Comparison of ENCODE assay signal across 23 mouse cellular contexts in the genomic region with DNA sequence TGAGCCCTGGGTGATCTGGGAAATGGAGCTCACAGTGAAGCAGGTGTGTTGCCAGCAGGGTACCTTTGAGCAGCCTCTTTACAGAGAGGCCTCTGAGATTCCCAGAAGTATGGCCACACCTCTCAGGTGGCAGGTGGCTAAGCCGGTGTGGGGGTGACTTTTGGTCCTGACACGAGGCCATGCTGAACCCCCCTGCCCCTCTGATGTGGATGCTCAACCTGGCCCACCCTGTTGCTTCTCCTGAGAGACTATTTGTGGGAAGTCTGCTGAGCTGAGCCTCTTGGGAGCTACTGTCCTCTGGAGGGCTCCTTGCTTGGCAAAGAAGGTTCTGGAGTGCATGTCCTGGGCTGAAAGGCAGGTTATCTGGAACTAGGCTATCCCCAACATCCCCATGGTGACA. TPM values are rescaled to one million over a fixed set of nuclear protein-coding genes. Genes with fewer than 3 reads are reported as not detected.
A peak's percentile ranks its signal among the peaks of the same experiment; 100 is the strongest.
DNase-seq lines count a peak whose midpoint lies in the region; ATAC-seq lines count a peak whose summit lies in the region.
"Had no signal": no experiment of that assay in that cellular context is flagged by ENCODE, and none has a peak within 500 bp of the region (broad histone marks: within the 10 kb centered on the region; RNA-seq: fewer than 3 reads in every experiment).

No protein-coding gene starts in this region.

- no peak overlapping the region for H3K27ac ChIP-seq in heart, embryonic 10.5 days
- H3K27ac ChIP-seq in heart, embryonic 11.5 days (ENCODE audit: low read depth, low read length): no peak overlapping the region
- H3K27ac ChIP-seq in limb, embryonic 11.5 days (replicated peaks; ENCODE audit: low read depth, low read length): no peak overlapping the region
- H3K27ac ChIP-seq in limb, embryonic 10.5 days: no peak overlapping the region
- H3K27ac ChIP-seq: embryonic facial prominence, embryonic 12.5 days; embryonic facial prominence, embryonic 15.5 days; forebrain, embryonic 12.5 days; forebrain, embryonic 15.5 days; heart, embryonic 13.5 days; hindbrain, embryonic 12.5 days; hindbrain, embryonic 15.5 days had no signal

- H3K9me3 ChIP-seq in heart, embryonic 10.5 days: no peaks in the 10 kb centered on the region
- H3K9me3 ChIP-seq in heart, embryonic 11.5 days (replicated peaks; ENCODE audit: control insufficient read depth, low read length): no peaks in the 10 kb centered on the region
- H3K9me3 ChIP-seq in limb, embryonic 11.5 days (ENCODE audit: control insufficient read depth, low read length): no peaks in the 10 kb centered on the region
- no peaks in the 10 kb centered on the region for H3K9me3 ChIP-seq in limb, embryonic 10.5 days (replicated peaks)
- H3K9me3 ChIP-seq: embryonic facial prominence, embryonic 12.5 days; embryonic facial prominence, embryonic 15.5 days; forebrain, embryonic 12.5 days; forebrain, embryonic 15.5 days; heart, embryonic 13.5 days; hindbrain, embryonic 12.5 days; hindbrain, embryonic 15.5 days had no signal

- ATAC-seq in heart, embryonic 11.5 days (replicated peaks; ENCODE audit: insufficient number of reproducible peaks, low FRiP score, low TSS enrichment): no peak
- no peak for ATAC-seq in limb, embryonic 11.5 days (ENCODE audit: insufficient number of reproducible peaks, low FRiP score, low TSS enrichment, low read depth)
- ATAC-seq: CD4-positive, CD25-positive, alpha-beta regulatory T cell, adult 4 months; forebrain, embryonic 15.5 days had no signal

- H3K27me3 ChIP-seq in heart, embryonic 10.5 days (ENCODE audit: insufficient read depth, poor library complexity, severe bottlenecking): peaks cover 37% of the 10 kb centered on the region; the same call in 1 of the 2 replicates
- peaks cover under 1% of the 10 kb centered on the region; the same call in 1 of the 2 replicates for H3K27me3 ChIP-seq in heart, embryonic 11.5 days (ENCODE audit: control insufficient read depth, insufficient read depth, low read length)
- H3K27me3 ChIP-seq in limb, embryonic 11.5 days (ENCODE audit: control insufficient read depth, insufficient read depth, low read length): no peaks in the 10 kb centered on the region
- no peaks in the 10 kb centered on the region for H3K27me3 ChIP-seq in limb, embryonic 10.5 days (ENCODE audit: low read depth, poor library complexity, severe bottlenecking)
- H3K27me3 ChIP-seq: embryonic facial prominence, embryonic 12.5 days; embryonic facial prominence, embryonic 15.5 days; forebrain, embryonic 15.5 days; hindbrain, embryonic 12.5 days; hindbrain, embryonic 15.5 days had no signal

- H3K4me2 ChIP-seq in heart, embryonic 11.5 days: no peak overlapping the region
- no peak overlapping the region for H3K4me2 ChIP-seq in limb, embryonic 11.5 days (ENCODE audit: low read depth, severe bottlenecking)
- H3K4me2 ChIP-seq: embryonic facial prominence, embryonic 12.5 days; embryonic facial prominence, embryonic 15.5 days; forebrain, embryonic 12.5 days; forebrain, embryonic 15.5 days; heart, embryonic 13.5 days; hindbrain, embryonic 12.5 days; hindbrain, embryonic 15.5 days had no signal

- H3K4me1 ChIP-seq in heart, embryonic 10.5 days: no peaks in the 10 kb centered on the region
- no peaks in the 10 kb centered on the region for H3K4me1 ChIP-seq in heart, embryonic 11.5 days (ENCODE audit: control insufficient read depth, insufficient read depth, low read length)
- no peaks in the 10 kb centered on the region for H3K4me1 ChIP-seq in limb, embryonic 11.5 days (ENCODE audit: control insufficient read depth, insufficient read depth, low read length)
- H3K4me1 ChIP-seq in limb, embryonic 10.5 days: peaks cover 11% of the 10 kb centered on the region
- H3K4me1 ChIP-seq: embryonic facial prominence, embryonic 12.5 days; embryonic facial prominence, embryonic 15.5 days; forebrain, embryonic 12.5 days; forebrain, embryonic 15.5 days; heart, embryonic 13.5 days; hindbrain, embryonic 15.5 days had no signal

- no peak overlapping the region for H3K4me3 ChIP-seq in heart, embryonic 10.5 days
- H3K4me3 ChIP-seq in heart, embryonic 11.5 days (ENCODE audit: low read depth, low read length): no peak overlapping the region
- H3K4me3 ChIP-seq in limb, embryonic 11.5 days (ENCODE audit: low read depth, low read length): no peak overlapping the region
- no peak overlapping the region for H3K4me3 ChIP-seq in limb, embryonic 10.5 days
- H3K4me3 ChIP-seq: embryonic facial prominence, embryonic 12.5 days; embryonic facial prominence, embryonic 15.5 days; forebrain, embryonic 12.5 days; forebrain, embryonic 15.5 days; heart, embryonic 13.5 days; hindbrain, embryonic 12.5 days; hindbrain, embryonic 15.5 days had no signal

- peak; percentile 60 for DNase-seq in heart, embryonic 10.5 days (ENCODE audit: low spot score)
- peak; percentile 19 for DNase-seq in limb, embryonic 11.5 days (ENCODE audit: low spot score)
- DNase-seq in limb, embryonic 10.5 days (ENCODE audit: low spot score): no peak
- DNase-seq in testis, postnatal 10 days (ENCODE audit: low spot score): peak; percentile 32
- DNase-seq in testis, postnatal 14 days (ENCODE audit: low spot score): no peak
- DNase-seq: adrenal gland, adult 2 months; adrenal gland, postnatal 14 days; cerebellum, adult 11 months; cerebellum, adult 2 months; cerebellum, adult 9-11 months; gastrocnemius, postnatal 10 days; gastrocnemius, postnatal 36 days; heart, postnatal 14 days had no signal

- no peak overlapping the region for H3K9ac ChIP-seq in heart, embryonic 11.5 days (ENCODE audit: low read depth, low read length)
- H3K9ac ChIP-seq in limb, embryonic 11.5 days (ENCODE audit: low read length): no peak overlapping the region
- H3K9ac ChIP-seq: embryonic facial prominence, embryonic 12.5 days; embryonic facial prominence, embryonic 15.5 days; forebrain, embryonic 12.5 days; forebrain, embryonic 15.5 days; heart, embryonic 13.5 days; hindbrain, embryonic 12.5 days; hindbrain, embryonic 15.5 days had no signal

- no peaks in the 10 kb centered on the region for H3K36me3 ChIP-seq in heart, embryonic 10.5 days
- H3K36me3 ChIP-seq in heart, embryonic 11.5 days (ENCODE audit: control insufficient read depth, insufficient read depth, low read length): no peaks in the 10 kb centered on the region
- no peaks in the 10 kb centered on the region for H3K36me3 ChIP-seq in limb, embryonic 11.5 days (ENCODE audit: control insufficient read depth, insufficient read depth, low read length)
- no peaks in the 10 kb centered on the region for H3K36me3 ChIP-seq in limb, embryonic 10.5 days
- H3K36me3 ChIP-seq: embryonic facial prominence, embryonic 12.5 days; embryonic facial prominence, embryonic 15.5 days; forebrain, embryonic 12.5 days; forebrain, embryonic 15.5 days; heart, embryonic 13.5 days; hindbrain, embryonic 12.5 days; hindbrain, embryonic 15.5 days had no signal

- 62% methylated on average over 2 of the region's 2 CpGs for WGBS in heart, embryonic 10.5 days
- WGBS in heart, embryonic 11.5 days (ENCODE audit: insufficient replicate concordance): 56% methylated on average over 2 of the region's 2 CpGs
- WGBS in limb, embryonic 11.5 days: 72% methylated on average over 2 of the region's 2 CpGs
- WGBS in limb, embryonic 10.5 days: 69% methylated on average over 2 of the region's 2 CpGs

RNA-seq across cellular contexts. Expression of a gene that starts 10.6 kb away (rescaled TPM):
- polyA plus RNA-seq in heart, embryonic 10.5 days (2016; fragmentation: Nextera tagmentation; extraction: Ambion mirVana): 0.15 TPM in 1 of 2 replicates, not detected in the other
- polyA plus RNA-seq in heart, embryonic 11.5 days (2014; fragmentation: Nextera tagmentation; extraction: Ambion mirVana): 0.14 and 0.21 TPM in 2 replicates
- 0.95 TPM in 2 replicates for polyA plus RNA-seq in limb, embryonic 11.5 days (2014; fragmentation: Nextera tagmentation; extraction: Ambion mirVana)
- 0.34 and 0.49 TPM in 2 replicates for polyA plus RNA-seq in limb, embryonic 10.5 days (2016; fragmentation: Nextera tagmentation; extraction: Ambion mirVana)
- polyA plus RNA-seq: adrenal gland, adult 2 months; C2C12; CD4-positive, CD25-positive, alpha-beta regulatory T cell, adult 4 months had no signal

RNA-seq across cellular contexts. Expression of a gene that starts 10.7 kb away (rescaled TPM):
- polyA plus RNA-seq in heart, embryonic 10.5 days (2016; fragmentation: Nextera tagmentation; extraction: Ambion mirVana): 0.11 and 0.20 TPM in 2 replicates
- 0.11 TPM in 2 replicates for polyA plus RNA-seq in heart, embryonic 11.5 days (2014; fragmentation: Nextera tagmentation; extraction: Ambion mirVana)
- 0.04 and 0.06 TPM in 2 replicates for polyA plus RNA-seq in limb, embryonic 11.5 days (2014; fragmentation: Nextera tagmentation; extraction: Ambion mirVana)
- polyA plus RNA-seq in limb, embryonic 10.5 days (2016; fragmentation: Nextera tagmentation; extraction: Ambion mirVana): 0.19 and 0.38 TPM in 2 replicates
- polyA plus RNA-seq: adrenal gland, adult 2 months had no signal

Comparison
In these comparisons a context has a peak if more than half of its experiments do, and no peak if none do; other contexts are left out.
1. DNase-seq: peak in heart, embryonic 10.5 days (single experiment), limb, embryonic 11.5 days (single experiment) and testis, postnatal 10 days (single experiment); none in limb, embryonic 10.5 days (single experiment) and testis, postnatal 14 days (single experiment).